Mouse (Mus musculus): ENCODE data around the gene Ncoa3. TPM values are rescaled to one million over a fixed set of nuclear protein-coding genes. Genes with fewer than 3 reads are reported as not detected.

Gene Ncoa3
- 10 to 100 TPM; 82.3 to 94.9 TPM for total RNA-seq (2023)

DNA sequence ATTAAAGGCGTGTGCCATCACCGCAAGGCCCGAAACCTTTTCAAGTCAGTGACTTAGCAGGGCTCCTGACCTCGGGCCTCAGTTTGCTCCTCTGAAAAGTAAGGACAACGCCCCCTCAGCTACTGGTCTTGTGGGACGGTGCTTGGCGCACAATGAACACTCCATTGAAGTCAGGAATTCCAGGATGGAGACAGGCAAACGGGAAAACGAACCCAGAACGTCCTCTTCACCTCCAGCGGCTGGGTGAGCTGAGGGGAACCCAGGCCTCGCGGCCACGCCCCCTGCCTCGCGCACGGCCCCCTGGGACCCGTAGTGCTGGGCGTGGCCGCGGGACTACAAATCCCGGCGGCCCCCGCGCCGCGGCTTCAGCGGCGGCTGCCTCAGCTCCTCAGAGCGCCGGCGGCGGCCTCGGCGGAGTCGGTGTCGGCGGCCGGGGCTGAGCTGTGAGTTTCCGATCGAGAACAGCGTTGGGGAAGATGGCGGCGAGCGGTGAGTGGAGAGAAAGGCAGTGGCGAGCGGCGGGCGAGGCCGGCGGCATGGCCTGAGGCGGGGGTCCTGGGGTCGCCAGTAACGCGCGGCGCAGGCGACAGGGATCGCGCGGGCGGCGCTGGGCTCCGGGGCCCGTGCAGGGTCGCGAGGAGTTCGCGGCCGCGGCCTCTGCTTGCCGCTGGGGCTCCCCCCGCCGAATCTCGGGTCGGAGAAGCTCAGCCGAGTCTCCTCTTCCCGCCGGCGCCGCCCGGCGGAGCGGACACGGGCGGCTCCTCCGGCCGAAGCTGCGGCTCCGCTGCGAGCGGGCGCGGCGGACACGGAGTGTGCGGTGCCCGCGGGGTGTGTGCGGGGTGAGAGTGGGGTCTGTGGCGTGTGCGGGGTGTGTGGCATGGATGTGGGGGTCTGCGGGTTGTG, at the start of gene Ncoa3:
TSS of gene Ncoa3 (plus strand) at position 367 of the 903 bp plus-strand sequence.

Other genes with a start within 250 kb of the Ncoa3 start
- 10 to 100 TPM; 75.2 to 75.3 TPM for gene Zmynd8, start 93.6 kb upstream of the Ncoa3 start, total RNA-seq (2023)
- gene Sulf2, start 163.0 kb downstream of the Ncoa3 start, total RNA-seq (2023), result 10 to 100 TPM; 37.2 to 39.2 TPM